Mouse (Mus musculus) forebrain, embryonic 16.5 days (tissue): Measurements from ENCODE around the gene Hba-a1. TPM values are rescaled to one million over a fixed set of nuclear protein-coding genes. Genes with fewer than 3 reads are reported as not detected.

Experiments used
- ATAC-seq: fragments of 200-750 bp; cut with Nextera tagmentation; 2 replicates; pipeline ENCODE4 v1.8.0; 2017; ENCODE audit warnings: mild to moderate bottlenecking, moderate library complexity
- H3K27ac ChIP-seq: fragments of 300-500 bp; sonication (generic); 2 replicates; pipeline ENCODE4 v1.5.1; 2014; ENCODE audit warnings: low read length, control low read depth
- H3K27me3 ChIP-seq: fragments of 300-500 bp; sonication (generic); replicated peaks from 2 replicates; pipeline ENCODE4 v1.6.1; 2014; ENCODE audit warnings: low read length; ENCODE audit not compliant: control insufficient read depth, insufficient read depth
- H3K36me3 ChIP-seq: fragments of 300-500 bp; sonication (generic); 2 replicates; pipeline ENCODE4 v1.6.1; 2014; ENCODE audit not compliant: control insufficient read depth, insufficient read depth
- H3K4me1 ChIP-seq: fragments of 300-500 bp; sonication (generic); replicated peaks from 2 replicates; pipeline ENCODE4 v1.6.1; 2014; ENCODE audit warnings: low read length; ENCODE audit not compliant: control insufficient read depth, insufficient read depth
- H3K4me2 ChIP-seq: fragments of 300-500 bp; sonication (generic); 2 replicates; pipeline ENCODE4 v1.6.1; 2014; ENCODE audit warnings: mild to moderate bottlenecking, low read length, control low read depth
- H3K4me3 ChIP-seq: fragments of 300-500 bp; sonication (generic); replicated peaks from 2 replicates; pipeline ENCODE4 v1.5.1; 2014; ENCODE audit warnings: mild to moderate bottlenecking, low read length, control low read depth
- H3K9ac ChIP-seq: fragments of 300-500 bp; sonication (generic); replicated peaks from 2 replicates; pipeline ENCODE4 v1.6.1; 2014; ENCODE audit warnings: low read depth, low read length, control low read depth
- H3K9me3 ChIP-seq: fragments of 300-500 bp; sonication (generic); 2 replicates; pipeline ENCODE4 v1.6.1; 2016; ENCODE audit warnings: low read length; ENCODE audit not compliant: control insufficient read depth
- WGBS: fragments of 180-500 bp; shearing (Covaris S2); extraction: QIAGEN DNeasy Blood & Tissue Kit; methylation state at CpG from one replicate; pipeline ENCODE4 v1.1.7; 2014; 5-methylcytosine and 5-hydroxymethylcytosine counted together
- polyA plus RNA-seq: library from polyadenylated mRNA; unstranded; fragments of >200 nt; fragmentation: Nextera tagmentation; extraction: Ambion mirVana; gene quantifications from 2 replicates; pipeline ENCODE4 v1.2.1, GENCODE M21; 2015

The Hba-a1 gene
- polyA plus RNA-seq, 1 experiment from 2014 or later = 2,173 TPM

GRCm38 (mm10) chr11:32300279-32301267, 17.3 kb downstream of the Hba-a1 start:
- 0 out of 2 replicates have a peak overlapping the region, but pooled peaks have one; percentile 25 for H3K9ac ChIP-seq
- H3K4me3 ChIP-seq = peak overlapping the region; percentile 30
- 62% methylated on average over 14 of the region's 17 CpGs for WGBS
- H3K36me3 ChIP-seq = no peaks in the 10 kb centered on the region
- no peaks in the 10 kb centered on the region for H3K27me3 ChIP-seq
- H3K9me3 ChIP-seq = no peaks in the 10 kb centered on the region
- H3K4me2 ChIP-seq = peak overlapping the region; percentile 46
- ATAC-seq = peak; percentile 15
- no peak overlapping the region for H3K27ac ChIP-seq
- H3K4me1 ChIP-seq = peaks cover 4% of the 10 kb centered on the region

- Histone ChIP-seq H3K4me1 (peaks cover 4% of the 10 kb centered on the region), H3K36me3 (no peaks in the 10 kb centered on the region), H3K9ac (no peak overlapping the region), H3K27me3 (no peaks in the 10 kb centered on the region), H3K9me3 (no peaks in the 10 kb centered on the region), H3K27ac (no peak overlapping the region), H3K4me2 (no peak overlapping the region), H3K4me3 (no peak overlapping the region)
- WGBS = 79% methylated on average over 1 of the region's 1 CpGs
- no peak for ATAC-seq
These were observed 18.2 kb downstream of the Hba-a1 start for GRCm38 (mm10) chr11:32301506-32301905.

DNA sequence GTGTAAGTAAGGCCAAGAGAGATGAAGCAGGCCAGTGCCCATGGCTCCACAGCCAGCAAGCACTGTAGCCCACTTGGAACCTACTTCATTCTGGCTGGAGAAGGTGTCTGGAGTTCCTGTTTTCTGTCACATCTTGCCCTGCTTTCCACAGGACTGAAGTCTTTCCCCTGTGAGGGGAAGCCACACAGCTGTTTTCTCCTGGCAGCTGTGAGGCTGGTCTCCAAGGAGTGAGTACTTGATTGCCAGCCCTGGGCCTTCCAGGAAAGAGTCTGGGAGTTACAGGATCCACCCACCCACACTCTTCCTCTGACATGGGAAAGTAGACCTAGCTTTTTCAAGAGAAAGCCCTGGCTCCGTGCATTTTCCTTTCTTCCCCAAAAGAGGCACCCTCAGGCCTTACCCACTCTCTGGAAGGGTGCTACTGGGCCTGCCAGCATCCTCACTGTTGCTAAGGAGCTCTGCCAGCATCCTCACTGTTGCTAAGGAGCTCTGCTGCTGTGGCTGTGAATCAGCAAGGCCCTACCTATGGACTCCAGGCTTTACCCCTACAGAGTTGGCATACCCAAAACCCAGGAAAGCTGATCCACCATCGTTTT, 19.6 kb downstream of the Hba-a1 start:
- H3K4me2 ChIP-seq = no peak overlapping the region
- H3K9ac ChIP-seq = no peak overlapping the region
- peak; percentile 82 for ATAC-seq
- H3K9me3 ChIP-seq = no peaks in the 10 kb centered on the region
- H3K27me3 ChIP-seq = no peaks in the 10 kb centered on the region
- no peaks in the 10 kb centered on the region for H3K36me3 ChIP-seq
- no peak overlapping the region for H3K27ac ChIP-seq
- no peak overlapping the region for H3K4me3 ChIP-seq
- peaks cover 4% of the 10 kb centered on the region for H3K4me1 ChIP-seq
- 51% methylated on average over 2 of the region's 2 CpGs for WGBS

DNA sequence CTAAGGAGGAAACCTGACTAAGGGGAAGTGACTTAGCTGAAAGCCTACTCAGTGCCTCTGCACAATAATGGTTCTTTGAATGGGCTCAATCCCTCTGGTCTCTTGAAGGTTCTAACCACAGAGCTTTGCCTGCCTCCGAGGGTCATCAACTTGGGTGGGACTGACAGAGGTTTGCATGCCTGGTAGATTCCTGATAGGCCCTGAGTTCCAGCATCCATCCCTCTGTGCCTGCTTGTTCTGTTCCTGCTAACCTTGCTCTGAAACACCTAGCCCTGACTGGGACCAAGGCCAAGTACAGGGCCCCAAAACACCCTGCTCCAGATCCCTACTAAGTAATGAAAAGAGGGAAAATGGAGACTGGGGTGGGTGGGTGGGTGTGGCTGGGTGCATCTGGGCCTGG, 20.1 kb downstream of the Hba-a1 start:
- no peak for ATAC-seq
- H3K4me3 ChIP-seq = no peak overlapping the region
- H3K4me1 ChIP-seq = peaks cover 4% of the 10 kb centered on the region
- no peaks in the 10 kb centered on the region for H3K27me3 ChIP-seq
- no peak overlapping the region for H3K4me2 ChIP-seq
- no peaks in the 10 kb centered on the region for H3K36me3 ChIP-seq
- no peak overlapping the region for H3K9ac ChIP-seq
- no peak overlapping the region for H3K27ac ChIP-seq
- WGBS = 88% methylated on average over 1 of the region's 1 CpGs
- no peaks in the 10 kb centered on the region for H3K9me3 ChIP-seq

- H3K4me3 ChIP-seq = no peak overlapping the region
- no peak overlapping the region for H3K9ac ChIP-seq
- no peak overlapping the region for H3K4me2 ChIP-seq
- ATAC-seq = no peak
- WGBS = 81% methylated on average over 1 of the region's 1 CpGs
- H3K36me3 ChIP-seq = no peaks in the 10 kb centered on the region
- no peaks in the 10 kb centered on the region for H3K27me3 ChIP-seq
- H3K27ac ChIP-seq = no peak overlapping the region
- H3K4me1 ChIP-seq = peaks cover 4% of the 10 kb centered on the region
- H3K9me3 ChIP-seq = no peaks in the 10 kb centered on the region
These were observed 23.7 kb downstream of the Hba-a1 start for GRCm38 (mm10) chr11:32307006-32307405.

DNA sequence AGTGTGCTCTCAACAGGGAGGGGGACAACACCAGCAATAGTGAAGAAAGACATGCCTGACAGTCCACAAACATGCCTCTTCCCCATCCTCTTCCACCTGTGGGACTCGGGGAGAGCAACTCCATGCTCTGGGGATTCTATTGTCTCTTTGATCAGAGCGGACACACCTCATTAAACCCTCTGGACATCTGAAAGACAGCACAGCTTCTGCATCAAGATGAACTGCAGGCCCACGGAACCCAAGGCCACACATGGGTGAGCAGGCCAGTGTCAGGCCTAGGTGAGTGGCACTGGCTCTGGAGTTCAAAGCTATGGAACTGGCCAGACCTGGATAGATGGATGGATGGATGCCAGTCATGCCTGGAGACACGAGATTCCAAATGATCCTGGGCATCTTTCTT, 26.1 kb downstream of the Hba-a1 start:
- Histone ChIP-seq H3K9me3 (no peaks in the 10 kb centered on the region), H3K4me3 (no peak overlapping the region), H3K4me2 (no peak overlapping the region), H3K36me3 (no peaks in the 10 kb centered on the region), H3K4me1 (no peaks in the 10 kb centered on the region), H3K27ac (no peak overlapping the region), H3K27me3 (no peaks in the 10 kb centered on the region), H3K9ac (no peak overlapping the region)
- 49% methylated on average over 4 of the region's 4 CpGs for WGBS
- no peak for ATAC-seq

DNA sequence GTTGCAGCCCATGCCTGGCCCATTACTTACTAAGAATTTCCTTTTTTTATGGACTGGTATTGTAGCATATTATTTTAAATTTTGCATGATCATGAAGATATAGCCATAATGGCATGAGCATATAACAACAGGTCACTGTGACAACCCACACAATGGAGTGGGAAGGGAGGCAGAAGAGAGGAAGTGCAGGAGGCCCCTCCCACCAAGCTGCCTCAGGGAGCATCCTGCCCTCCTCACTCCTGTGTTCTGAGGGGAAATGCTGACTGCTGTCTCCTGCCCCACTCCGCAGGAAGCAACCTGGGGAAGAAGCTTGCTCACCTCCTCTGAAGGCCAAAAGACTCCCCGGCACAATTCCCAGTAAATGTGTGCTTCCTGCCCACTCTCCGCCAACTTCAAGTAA, 26.6 kb downstream of the Hba-a1 start:
- Histone ChIP-seq H3K27me3 (no peaks in the 10 kb centered on the region), H3K4me1 (no peaks in the 10 kb centered on the region), H3K27ac (no peak overlapping the region), H3K4me3 (no peak overlapping the region), H3K9me3 (no peaks in the 10 kb centered on the region), H3K9ac (no peak overlapping the region), H3K4me2 (no peak overlapping the region), H3K36me3 (no peaks in the 10 kb centered on the region)
- ATAC-seq = no peak
- 84% methylated on average over 3 of the region's 3 CpGs for WGBS

DNA sequence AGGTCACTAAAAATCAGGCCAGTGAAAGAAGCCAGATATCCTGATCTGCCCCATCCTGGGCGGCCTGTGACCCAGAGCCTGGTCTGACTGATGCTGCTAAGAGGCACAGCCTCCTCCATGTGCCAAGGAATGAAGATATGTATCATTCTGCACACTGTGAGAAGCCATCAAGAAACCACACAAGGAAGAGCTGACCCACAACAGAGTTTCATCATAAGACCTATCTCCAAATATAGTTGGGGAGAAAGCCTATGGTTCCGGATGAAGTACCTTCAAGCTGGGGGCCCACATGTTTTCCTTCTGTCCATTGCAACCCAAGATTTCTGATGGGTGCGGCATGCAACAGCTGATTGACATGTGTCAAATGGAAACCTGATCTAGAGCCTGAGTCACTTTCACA, 32.7 kb downstream of the Hba-a1 start:
- ATAC-seq = no peak
- WGBS = 89% methylated on average over 3 of the region's 3 CpGs
- no peak overlapping the region for H3K4me2 ChIP-seq
- H3K27ac ChIP-seq = no peak overlapping the region
- H3K4me3 ChIP-seq = no peak overlapping the region
- H3K36me3 ChIP-seq = no peaks in the 10 kb centered on the region
- no peaks in the 10 kb centered on the region for H3K4me1 ChIP-seq
- no peaks in the 10 kb centered on the region for H3K27me3 ChIP-seq
- H3K9ac ChIP-seq = no peak overlapping the region
- H3K9me3 ChIP-seq = no peaks in the 10 kb centered on the region

DNA sequence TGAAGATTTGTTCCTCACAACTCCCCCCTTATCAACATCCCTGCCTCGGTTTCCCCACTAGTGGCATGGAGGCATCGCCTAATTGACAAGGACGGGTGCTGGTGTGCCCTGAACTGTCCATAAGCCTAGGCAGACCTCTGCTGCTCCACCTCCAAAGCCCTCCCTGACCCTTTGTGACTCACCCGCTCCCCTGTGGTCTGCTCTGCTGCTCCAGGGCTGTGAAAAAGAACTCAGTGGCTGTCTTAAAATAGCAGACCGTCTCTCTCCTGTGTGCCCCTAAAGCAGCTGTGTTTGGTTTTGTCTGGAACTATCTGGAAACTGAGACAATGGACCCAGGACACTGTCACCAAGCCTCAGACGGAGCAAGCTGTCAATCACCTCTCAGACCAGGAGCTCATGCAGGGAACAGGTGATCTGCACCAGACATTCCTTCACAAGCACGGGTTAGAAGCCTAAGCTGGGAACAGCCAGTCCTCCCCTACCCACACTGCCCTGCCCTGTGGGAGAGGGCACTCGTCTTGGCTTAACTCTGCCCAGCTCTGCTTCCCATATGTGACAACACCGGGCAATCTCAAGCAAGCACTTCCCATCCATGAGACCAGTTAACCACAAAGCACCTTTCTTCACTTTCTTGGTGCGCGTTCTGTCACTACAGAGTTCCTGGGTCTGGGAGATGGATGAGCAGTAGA, 37.3 kb downstream of the Hba-a1 start:
- WGBS = 71% methylated on average over 11 of the region's 11 CpGs
- H3K27ac ChIP-seq = no peak overlapping the region
- no peak overlapping the region for H3K4me3 ChIP-seq
- ATAC-seq = no peak
- no peak overlapping the region for H3K4me2 ChIP-seq
- H3K4me1 ChIP-seq = 0 out of 2 replicates have a peak, but pooled peaks cover 2% of the 10 kb centered on the region
- no peaks in the 10 kb centered on the region for H3K27me3 ChIP-seq
- H3K36me3 ChIP-seq = no peaks in the 10 kb centered on the region
- H3K9me3 ChIP-seq = no peaks in the 10 kb centered on the region
- H3K9ac ChIP-seq = no peak overlapping the region
